Mouse (Mus musculus): ENCODE data around the gene Arhgef25.

DNA sequence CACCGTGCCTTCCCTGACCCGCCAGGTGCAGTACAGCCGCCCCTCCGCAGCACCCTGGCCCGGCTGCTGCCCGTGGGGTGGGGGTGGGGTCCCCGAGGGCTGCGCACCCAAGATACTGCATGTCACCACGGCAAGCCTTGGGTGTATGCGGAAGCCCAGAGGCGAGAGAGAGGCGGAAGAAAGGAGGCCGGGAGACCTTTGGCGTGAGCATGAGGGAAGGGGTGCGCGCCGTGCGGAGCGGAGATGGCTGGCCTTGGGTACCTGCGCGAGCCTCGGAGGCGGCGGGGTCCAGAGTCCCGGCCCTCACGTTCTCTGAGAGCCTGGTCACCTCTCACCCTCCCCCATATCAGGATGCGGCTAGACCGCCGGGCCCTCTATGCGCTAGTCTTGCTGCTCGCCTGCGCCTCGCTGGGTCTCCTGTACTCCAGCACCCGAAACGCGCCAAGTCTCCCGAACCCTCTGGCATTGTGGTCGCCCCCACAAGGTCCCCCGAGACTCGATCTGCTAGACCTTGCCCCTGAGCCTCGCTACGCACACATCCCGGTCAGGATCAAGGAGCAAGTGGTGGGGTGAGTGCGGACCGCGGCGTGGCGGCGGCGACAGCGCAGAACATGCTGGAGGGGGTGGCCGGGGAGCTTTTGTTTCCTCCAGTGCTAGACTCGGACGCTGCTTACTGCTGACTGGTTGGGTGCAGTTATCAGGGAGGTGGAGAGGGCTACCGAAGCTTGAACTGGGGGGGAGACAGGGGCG, 24.1 kb downstream of the Arhgef25 start:
- TF ChIP-seq CTCF (IDR thresholded peaks at IDR 0.05; ENCODE audit: insufficient read depth, low read length) (no peak), POLR2A (IDR thresholded peaks at IDR 0.05; ENCODE audit: borderline replicate concordance, extremely low read depth, low read depth, low read length) (peak; percentile 28; the same call in 1 of the 2 replicates)
